In the genomic region with DNA sequence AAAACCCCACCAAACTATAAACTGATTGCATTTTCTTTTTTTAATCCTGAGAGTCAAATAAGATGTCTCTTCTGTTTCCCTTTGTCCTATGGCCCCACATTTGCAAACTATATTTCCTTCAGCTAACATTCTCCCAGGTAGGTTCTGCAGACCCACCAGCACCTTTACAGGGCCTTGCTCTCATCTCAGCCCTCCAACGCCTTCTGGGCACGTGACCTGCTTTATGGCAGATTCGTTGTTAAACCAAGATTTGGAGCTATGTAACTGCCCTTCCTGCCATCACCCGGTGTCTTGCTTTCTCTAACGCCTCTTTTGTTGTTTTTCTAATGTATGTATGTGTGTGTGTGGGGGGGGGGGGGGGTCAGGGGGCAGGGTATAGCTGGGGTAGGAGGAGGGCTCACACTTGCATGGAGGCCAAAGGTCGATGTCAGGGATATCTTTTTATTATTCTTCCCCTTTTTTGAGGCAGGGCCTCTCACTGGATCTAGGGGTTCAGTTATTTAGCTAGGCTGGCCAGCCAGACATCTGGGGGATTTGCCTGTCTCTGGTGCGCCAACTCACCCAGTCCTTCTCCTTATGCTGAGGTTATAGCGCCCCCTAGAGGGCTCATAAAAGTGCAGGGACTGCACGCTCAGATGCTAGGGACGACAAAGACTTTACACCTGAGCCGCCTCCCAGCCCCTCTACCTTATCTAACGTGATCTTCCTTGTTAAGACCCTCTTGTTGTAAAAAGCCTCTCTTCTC, we compare ENCODE assay signal across 9 mouse cellular contexts. TPM values are rescaled to one million over a fixed set of nuclear protein-coding genes. Genes with fewer than 3 reads are reported as not detected.
A peak's percentile ranks its signal among the peaks of the same experiment; 100 is the strongest.
DNase-seq lines count a peak whose midpoint lies in the region; ATAC-seq and TF ChIP-seq lines count a peak whose summit lies in the region.
"Had no signal": no experiment of that assay in that cellular context is flagged by ENCODE, and none has a peak within 500 bp of the region (broad histone marks: within the 10 kb centered on the region; RNA-seq: fewer than 3 reads in every experiment).

No protein-coding gene starts in this region.

- DNase-seq in adrenal gland, adult (ENCODE audit: inconsistent age in 2 of 2, low spot score in 1 of 2): peak; percentile 28 to 66
- DNase-seq in adrenal gland, adult 8-10 months: no peak
- DNase-seq in WW6 (ENCODE audit: low read depth, low spot score): peak; percentile 61
- peak; percentile 61 for DNase-seq in forebrain, postnatal 0 days
- DNase-seq in lung, adult 2 months: peak; percentile 27
- peak; percentile 89 for DNase-seq in thymus, postnatal 25 days

- no peak overlapping the region for H3K9ac ChIP-seq in forebrain, postnatal 0 days
- no peak overlapping the region for H3K9ac ChIP-seq in intestine, postnatal 0 days (ENCODE audit: low read depth, low read length)
- no peak overlapping the region for H3K9ac ChIP-seq in neural tube, embryonic 15.5 days (replicated peaks)
- H3K9ac ChIP-seq: limb, embryonic 15.5 days had no signal

- no peak overlapping the region for H3K4me3 ChIP-seq in forebrain, postnatal 0 days (ENCODE audit: low read depth, low read length)
- no peak overlapping the region for H3K4me3 ChIP-seq in intestine, postnatal 0 days (ENCODE audit: low read depth, low read length)
- H3K4me3 ChIP-seq in lung, adult 2 months (replicated peaks; ENCODE audit: extremely low read depth, low read depth, low read length): no peak overlapping the region
- H3K4me3 ChIP-seq in neural tube, embryonic 15.5 days (replicated peaks): 0 out of 2 replicates have a peak overlapping the region, but pooled peaks have one; percentile 3
- H3K4me3 ChIP-seq: limb, embryonic 15.5 days had no signal

- peak; percentile 63 for TF ChIP-seq CTCF in forebrain, postnatal 0 days (IDR thresholded peaks at IDR 0.05; ENCODE audit: low read depth)
- TF ChIP-seq CTCF in intestine, postnatal 0 days (IDR thresholded peaks at IDR 0.05; ENCODE audit: low read depth): peak; percentile 68
- TF ChIP-seq CTCF in lung, adult 2 months (IDR thresholded peaks at IDR 0.05; ENCODE audit: insufficient read depth, low read length): peak; percentile 67

- TF ChIP-seq POLR2A in lung, adult 2 months (IDR thresholded peaks at IDR 0.05; ENCODE audit: borderline replicate concordance, extremely low read depth, low read depth, low read length): no peak

- WGBS in forebrain, postnatal 0 days: 61% methylated on average over 12 of the region's 12 CpGs
- WGBS in intestine, postnatal 0 days: 59% methylated on average over 12 of the region's 12 CpGs
- WGBS in lung, adult 2 months: 50% methylated on average over 12 of the region's 12 CpGs
- WGBS in neural tube, embryonic 15.5 days: 61% methylated on average over 12 of the region's 12 CpGs

- H3K4me1 ChIP-seq in forebrain, postnatal 0 days (ENCODE audit: insufficient read depth): no peaks in the 10 kb centered on the region
- no peaks in the 10 kb centered on the region for H3K4me1 ChIP-seq in intestine, postnatal 0 days (replicated peaks; ENCODE audit: control insufficient read depth, insufficient read depth, low read length)
- peaks cover 2% of the 10 kb centered on the region; the same call in 1 of the 2 replicates for H3K4me1 ChIP-seq in lung, adult 2 months (ENCODE audit: control insufficient read depth, insufficient read depth, low read length)
- H3K4me1 ChIP-seq in neural tube, embryonic 15.5 days: no peaks in the 10 kb centered on the region

- no peak for ATAC-seq in forebrain, postnatal 0 days
- ATAC-seq in intestine, postnatal 0 days: no peak
- ATAC-seq in neural tube, embryonic 15.5 days (ENCODE audit: low FRiP score): no peak; the same call in 1 of the 2 replicates

- no peaks in the 10 kb centered on the region for H3K9me3 ChIP-seq in forebrain, postnatal 0 days (ENCODE audit: low read length)
- no peaks in the 10 kb centered on the region for H3K9me3 ChIP-seq in intestine, postnatal 0 days (ENCODE audit: control insufficient read depth)
- no peaks in the 10 kb centered on the region for H3K9me3 ChIP-seq in neural tube, embryonic 15.5 days (replicated peaks)
- H3K9me3 ChIP-seq: limb, embryonic 15.5 days had no signal

- H3K36me3 ChIP-seq in forebrain, postnatal 0 days (ENCODE audit: insufficient read depth): no peaks in the 10 kb centered on the region
- H3K36me3 ChIP-seq in intestine, postnatal 0 days (ENCODE audit: control insufficient read depth, insufficient read depth): no peaks in the 10 kb centered on the region
- no peaks in the 10 kb centered on the region for H3K36me3 ChIP-seq in neural tube, embryonic 15.5 days
- H3K36me3 ChIP-seq: limb, embryonic 15.5 days had no signal

- peak overlapping the region; percentile 13 for H3K4me2 ChIP-seq in forebrain, postnatal 0 days (ENCODE audit: low read depth)
- H3K4me2 ChIP-seq in intestine, postnatal 0 days (replicated peaks; ENCODE audit: low read depth): peak overlapping the region; percentile 18; the same call in 1 of the 2 replicates
- H3K4me2 ChIP-seq in neural tube, embryonic 15.5 days: peak overlapping the region; percentile 38
- H3K4me2 ChIP-seq: limb, embryonic 15.5 days had no signal

- no peaks in the 10 kb centered on the region for H3K27me3 ChIP-seq in forebrain, postnatal 0 days (ENCODE audit: insufficient read depth, low read length)
- H3K27me3 ChIP-seq in intestine, postnatal 0 days (replicated peaks; ENCODE audit: control insufficient read depth, insufficient read depth, low read length): no peaks in the 10 kb centered on the region
- H3K27me3 ChIP-seq in neural tube, embryonic 15.5 days (replicated peaks): no peaks in the 10 kb centered on the region

- H3K27ac ChIP-seq in forebrain, postnatal 0 days (ENCODE audit: low read depth, low read length): no peak overlapping the region
- H3K27ac ChIP-seq in intestine, postnatal 0 days (ENCODE audit: low read depth, low read length): no peak overlapping the region
- H3K27ac ChIP-seq in neural tube, embryonic 15.5 days (replicated peaks): no peak overlapping the region
- H3K27ac ChIP-seq: limb, embryonic 15.5 days had no signal

RNA-seq across cellular contexts. Expression of a gene that starts 28.3 kb away (rescaled TPM):
- total RNA-seq in adrenal gland, adult 8-10 months (2022): 1 to 10 TPM; 2.3 to 7.4 (median 4.7) TPM
- total RNA-seq in forebrain, postnatal 0 days (2014; rRNA removed): 0.57 and 0.77 TPM in 2 replicates
- polyA plus RNA-seq in forebrain, postnatal 0 days (2015; fragmentation: Nextera tagmentation; extraction: Ambion mirVana): 0.55 and 0.56 TPM in 2 replicates
- polyA plus RNA-seq in intestine, postnatal 0 days (2015; fragmentation: Nextera tagmentation; extraction: Ambion mirVana): 0.26 and 0.31 TPM in 2 replicates
- polyA plus RNA-seq in lung, adult 2 months (2012; rRNA removed): 2.8 and 3.9 TPM in 2 replicates
- 0.77 and 0.87 TPM in 2 replicates for polyA plus RNA-seq in neural tube, embryonic 15.5 days (2015; fragmentation: Nextera tagmentation; extraction: Ambion mirVana)
